Mouse (Mus musculus) olfactory bulb, adult 2 months (tissue): ENCODE results near the gene Rbm18.

Source experiments
- CTCF ChIP-seq: fragments of 200-500 bp; IDR thresholded peaks from 2 replicates; pipeline ENCODE4 v1.5.1; 2012; ENCODE audit warnings: low read depth, mild to moderate bottlenecking, low read length, moderate library complexity; ENCODE audit not compliant: insufficient read depth
- POLR2A ChIP-seq: fragments of 200-500 bp; IDR thresholded peaks from 2 replicates; pipeline ENCODE4 v1.6.1; 2012; ENCODE audit warnings: mild to moderate bottlenecking, low read depth, low read length, moderate library complexity; ENCODE audit not compliant: insufficient read depth

DNA sequence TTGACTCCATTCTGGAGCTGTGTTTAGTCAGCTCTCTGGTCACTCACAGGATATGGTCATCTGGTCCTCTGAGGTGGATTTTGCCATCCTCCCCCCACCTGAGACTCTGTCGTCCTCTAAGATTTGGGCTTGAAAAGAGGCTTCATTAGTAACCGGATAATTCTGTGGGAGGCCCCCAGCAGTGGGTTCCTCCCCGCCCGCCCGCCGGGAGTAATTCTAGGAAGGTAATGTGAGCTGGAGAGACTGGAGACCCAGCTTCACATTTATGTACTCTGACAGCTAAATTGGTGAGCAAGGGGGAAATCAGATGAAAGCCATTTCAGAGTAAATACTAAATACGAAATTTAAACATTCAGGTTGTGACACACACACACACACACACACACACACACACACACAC is 28.0 kb downstream of the Rbm18 start:
- TF ChIP-seq CTCF (no peak), POLR2A (no peak)
